Mouse (Mus musculus): ENCODE results near the gene Tespa1. TPM values are rescaled to one million over a fixed set of nuclear protein-coding genes. Genes with fewer than 3 reads are reported as not detected.

Tespa1 gene
- not detected for polyA plus RNA-seq (2014; fragmentation: Illumina TruSeq; extraction: RNeasy Lipid Tissue Mini Kit (QIAGEN cat#74804); ENCODE audit: low read depth, low replicate concordance)

DNA sequence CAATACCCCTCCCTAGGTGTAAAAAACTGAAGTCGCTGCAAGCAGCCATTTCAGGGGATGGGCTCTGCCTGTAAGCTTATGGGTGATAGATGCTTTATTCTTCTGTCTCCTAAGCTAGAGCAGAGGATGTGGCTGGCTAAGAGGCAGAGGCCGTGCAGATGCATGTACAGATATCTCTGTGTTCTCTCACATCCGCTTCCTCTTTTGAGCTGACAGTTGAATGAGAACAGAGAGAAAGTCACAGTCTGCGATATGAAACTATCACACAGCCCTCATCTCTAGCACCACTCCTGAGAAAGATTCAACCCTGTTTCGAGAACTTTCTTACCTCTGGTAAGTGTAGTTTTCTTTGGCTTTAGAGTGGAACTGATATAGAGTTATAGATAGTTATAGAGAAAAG is at the start of gene Tespa1:
Gene Tespa1, plus strand, starts transcription at position 234 of the 400 bp plus-strand sequence.

DNA sequence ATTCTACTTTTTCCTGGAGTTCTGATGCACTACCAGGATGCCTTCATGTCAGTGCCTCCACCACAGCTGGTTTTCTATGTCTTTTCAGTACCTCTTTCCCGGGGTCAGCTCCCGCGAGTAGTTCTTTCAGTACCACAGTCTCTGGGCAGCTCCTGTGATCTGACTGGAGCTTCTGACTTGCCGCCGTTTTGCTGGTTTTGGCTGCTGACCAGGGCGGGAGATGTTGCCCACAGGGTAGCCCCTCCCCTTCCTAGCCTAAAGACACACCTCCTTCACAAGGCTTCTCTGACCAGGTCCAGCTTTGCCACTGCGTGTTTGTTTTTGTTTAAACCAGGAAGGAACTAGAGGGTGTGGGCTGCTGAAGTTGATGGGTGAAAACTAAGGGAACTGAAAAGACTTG is 42.6 kb upstream of the Tespa1 start, which contains the start of gene Neurod4:
Gene Neurod4, minus strand, starts transcription at position 175 of the 400 bp plus-strand sequence.

DNA sequence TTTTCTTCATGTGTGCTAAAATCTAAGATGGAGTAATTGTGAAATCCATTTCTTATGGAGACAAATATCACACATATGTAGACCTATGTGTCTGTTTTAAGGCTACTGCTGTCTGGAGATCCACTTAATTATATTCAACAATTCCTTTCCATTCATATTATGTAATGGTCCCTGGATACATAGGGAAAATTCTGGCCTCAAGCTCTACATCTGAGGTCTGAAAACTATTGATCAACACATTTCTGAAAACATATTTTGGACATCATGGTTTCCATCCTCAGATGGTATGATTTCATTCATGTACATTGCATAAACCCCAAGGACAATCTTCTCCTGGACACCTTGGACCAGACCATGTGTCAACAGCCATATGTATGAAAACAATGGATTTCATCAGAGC is 71.6 kb downstream of the Tespa1 start, which contains the start of gene Vmn2r84:
Gene Vmn2r84, minus strand, starts transcription at position 101 of the 400 bp plus-strand sequence.

Other genes with a start within 250 kb of the Tespa1 start
- not detected for gene Olfr823, start 207.5 kb upstream of the Tespa1 start, polyA plus RNA-seq (2014; fragmentation: Illumina TruSeq; extraction: RNeasy Lipid Tissue Mini Kit (QIAGEN cat#74804); ENCODE audit: low read depth, low replicate concordance)
- gene Olfr824, start 192.9 kb upstream of the Tespa1 start, polyA plus RNA-seq (2014; fragmentation: Illumina TruSeq; extraction: RNeasy Lipid Tissue Mini Kit (QIAGEN cat#74804); ENCODE audit: low read depth, low replicate concordance): not detected
- gene Olfr825, start 156.1 kb upstream of the Tespa1 start, polyA plus RNA-seq (2014; fragmentation: Illumina TruSeq; extraction: RNeasy Lipid Tissue Mini Kit (QIAGEN cat#74804); ENCODE audit: low read depth, low replicate concordance): not detected
- not detected for gene Olfr826, start 138.7 kb upstream of the Tespa1 start, polyA plus RNA-seq (2014; fragmentation: Illumina TruSeq; extraction: RNeasy Lipid Tissue Mini Kit (QIAGEN cat#74804); ENCODE audit: low read depth, low replicate concordance)
- gene Olfr827, start 108.5 kb upstream of the Tespa1 start, polyA plus RNA-seq (2014; fragmentation: Illumina TruSeq; extraction: RNeasy Lipid Tissue Mini Kit (QIAGEN cat#74804); ENCODE audit: low read depth, low replicate concordance): not detected
- 3.9 TPM for gene Neurod4, start 42.6 kb upstream of the Tespa1 start, polyA plus RNA-seq (2014; fragmentation: Illumina TruSeq; extraction: RNeasy Lipid Tissue Mini Kit (QIAGEN cat#74804); ENCODE audit: low read depth, low replicate concordance)
- gene Vmn2r84, start 71.5 kb downstream of the Tespa1 start, polyA plus RNA-seq (2014; fragmentation: Illumina TruSeq; extraction: RNeasy Lipid Tissue Mini Kit (QIAGEN cat#74804); ENCODE audit: low read depth, low replicate concordance): not detected
- not detected for gene Vmn2r85, start 106.8 kb downstream of the Tespa1 start, polyA plus RNA-seq (2014; fragmentation: Illumina TruSeq; extraction: RNeasy Lipid Tissue Mini Kit (QIAGEN cat#74804); ENCODE audit: low read depth, low replicate concordance)
- not detected for gene Vmn2r86, start 133.2 kb downstream of the Tespa1 start, polyA plus RNA-seq (2014; fragmentation: Illumina TruSeq; extraction: RNeasy Lipid Tissue Mini Kit (QIAGEN cat#74804); ENCODE audit: low read depth, low replicate concordance)
- gene Vmn2r87, start 174.5 kb downstream of the Tespa1 start, polyA plus RNA-seq (2014; fragmentation: Illumina TruSeq; extraction: RNeasy Lipid Tissue Mini Kit (QIAGEN cat#74804); ENCODE audit: low read depth, low replicate concordance): not detected